Mouse (Mus musculus) embryonic facial prominence, embryonic 11.5 days (tissue): ENCODE measurements around the gene Nxnl1. TPM values are rescaled to one million over a fixed set of nuclear protein-coding genes. Genes with fewer than 3 reads are reported as not detected.

Experiments used
- ATAC-seq: fragments of 200-750 bp; cut with Nextera tagmentation; replicated peaks from 2 replicates; pipeline ENCODE4 v1.8.0; 2017; ENCODE audit warnings: low read depth; ENCODE audit not compliant: insufficient number of reproducible peaks, low FRiP score, low TSS enrichment
- DNase-seq: peaks from one replicate; pipeline ENCODE4 v3.0.0-alpha.2; 2015; ENCODE audit warnings: low spot score
- H3K27ac ChIP-seq: fragments of 300-500 bp; sonication (generic); replicated peaks from 2 replicates; pipeline ENCODE4 v1.5.1; 2014; ENCODE audit warnings: mild to moderate bottlenecking, low read depth, low read length, control low read depth
- H3K27me3 ChIP-seq: fragments of 300-500 bp; sonication (generic); 2 replicates; pipeline ENCODE4 v1.6.1; 2014; ENCODE audit warnings: mild to moderate bottlenecking, low read length, moderate library complexity, mixed read lengths; ENCODE audit not compliant: control insufficient read depth, insufficient read depth
- H3K36me3 ChIP-seq: fragments of 300-500 bp; sonication (generic); replicated peaks from 2 replicates; pipeline ENCODE4 v1.6.1; 2014; ENCODE audit warnings: low read depth, mild to moderate bottlenecking, low read length, moderate library complexity, mixed read lengths; ENCODE audit not compliant: control insufficient read depth, insufficient read depth
- H3K4me1 ChIP-seq: fragments of 300-500 bp; sonication (generic); 2 replicates; pipeline ENCODE4 v1.6.1; 2014; ENCODE audit warnings: low read length, mixed read lengths; ENCODE audit not compliant: control insufficient read depth, insufficient read depth
- H3K4me2 ChIP-seq: fragments of 300-500 bp; sonication (generic); 2 replicates; pipeline ENCODE4 v1.6.1; 2014; ENCODE audit warnings: low read depth, mild to moderate bottlenecking, control low read depth, low read length, moderate library complexity
- H3K4me3 ChIP-seq: fragments of 300-500 bp; sonication (generic); 2 replicates; pipeline ENCODE4 v1.5.1; 2014; ENCODE audit warnings: low read depth, low read length, control low read depth
- H3K9ac ChIP-seq: fragments of 300-500 bp; sonication (generic); replicated peaks from 2 replicates; pipeline ENCODE4 v1.6.1; 2014; ENCODE audit warnings: mild to moderate bottlenecking, control low read depth, low read length
- H3K9me3 ChIP-seq: fragments of 300-500 bp; sonication (generic); replicated peaks from 2 replicates; pipeline ENCODE4 v1.6.1; 2016; ENCODE audit warnings: mild to moderate bottlenecking, low read length, inconsistent platforms, mixed read lengths; ENCODE audit not compliant: control insufficient read depth
- WGBS: fragments of 180-500 bp; shearing (Covaris S2); extraction: QIAGEN DNeasy Blood & Tissue Kit; methylation state at CpG from one replicate; pipeline ENCODE4 v1.1.7; 2014; 5-methylcytosine and 5-hydroxymethylcytosine counted together
- polyA plus RNA-seq: library from polyadenylated mRNA; unstranded; fragments of >200 nt; fragmentation: Nextera tagmentation; extraction: Ambion mirVana; gene quantifications from 2 replicates; pipeline ENCODE4 v1.2.1, GENCODE M21; 2014

Nxnl1 gene
- polyA plus RNA-seq, 1 experiment from 2014 or later: not detected

DNA sequence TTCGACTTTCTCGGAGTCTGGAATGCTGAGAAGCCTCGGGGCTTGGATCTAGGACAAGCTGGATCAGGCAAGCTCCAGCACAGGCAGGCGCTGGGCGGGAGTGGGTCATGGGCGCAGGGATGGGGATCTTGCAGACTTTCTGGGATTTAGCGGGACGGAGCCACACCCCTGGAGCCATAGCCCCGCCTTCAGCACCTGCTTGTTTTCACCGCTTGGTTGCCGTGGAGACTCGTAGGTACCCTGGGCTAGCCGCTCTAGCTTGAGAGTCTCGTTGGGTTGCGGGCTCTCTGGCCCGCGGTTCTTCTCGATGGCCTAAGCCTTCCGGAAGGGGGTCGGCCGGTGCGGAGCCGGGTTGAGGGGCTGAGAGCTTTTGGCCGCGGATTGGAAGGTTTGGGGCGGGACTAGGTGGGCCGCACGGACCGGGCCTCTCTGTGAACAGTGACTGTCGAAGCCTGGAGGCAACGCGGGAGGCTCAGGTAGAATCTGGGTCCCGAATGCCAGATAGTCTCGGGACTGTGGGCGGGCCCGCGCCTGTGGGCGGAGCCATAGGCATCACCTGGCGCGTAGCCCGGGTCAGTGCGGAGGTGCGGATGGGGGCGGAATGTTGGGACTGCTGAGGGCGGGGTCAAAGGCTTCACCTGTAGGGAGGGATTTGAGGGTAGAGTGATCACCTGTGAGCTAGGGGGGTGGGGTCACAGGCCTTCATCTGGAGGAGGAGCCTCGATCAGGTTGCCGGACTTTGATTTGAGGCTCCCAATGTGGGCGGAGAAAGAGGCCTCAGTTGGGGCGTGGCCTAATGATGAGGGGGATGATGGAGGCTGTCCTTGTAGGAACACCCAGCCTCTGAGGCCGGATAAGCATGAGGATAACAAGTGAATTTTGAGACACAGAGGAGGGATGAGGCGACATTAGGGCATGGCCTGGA, 3.2 kb upstream of the Nxnl1 start:
- Histone ChIP-seq H3K4me3 (peak overlapping the region; percentile 59), H3K4me1 (no peaks in the 10 kb centered on the region; the same call in 1 of the 2 replicates), H3K27ac (0 out of 2 replicates have a peak overlapping the region, but pooled peaks have one; percentile 1), H3K9me3 (no peaks in the 10 kb centered on the region), H3K27me3 (peaks cover 5% of the 10 kb centered on the region), H3K36me3 (no peaks in the 10 kb centered on the region), H3K9ac (peak overlapping the region; percentile 32), H3K4me2 (peak overlapping the region; percentile 90)
- peak; percentile 74 for ATAC-seq
- under 1% methylated on average over 51 of the region's 51 CpGs for WGBS
- peak; percentile 93 for DNase-seq

GRCm38 (mm10) chr8:71568941-71569340, 2.5 kb upstream of the Nxnl1 start:
- DNase-seq: no peak
- no peak overlapping the region for H3K27ac ChIP-seq
- H3K4me2 ChIP-seq: peak overlapping the region; percentile 90
- peak overlapping the region; percentile 59 for H3K4me3 ChIP-seq
- no peaks in the 10 kb centered on the region; the same call in 1 of the 2 replicates for H3K4me1 ChIP-seq
- H3K27me3 ChIP-seq: peaks cover 5% of the 10 kb centered on the region
- peak overlapping the region; percentile 1; the same call in 1 of the 2 replicates for H3K9ac ChIP-seq
- H3K36me3 ChIP-seq: no peaks in the 10 kb centered on the region
- peaks cover 2% of the 10 kb centered on the region for H3K9me3 ChIP-seq
- 20% methylated on average over 6 of the region's 6 CpGs for WGBS
- ATAC-seq: no peak

DNA sequence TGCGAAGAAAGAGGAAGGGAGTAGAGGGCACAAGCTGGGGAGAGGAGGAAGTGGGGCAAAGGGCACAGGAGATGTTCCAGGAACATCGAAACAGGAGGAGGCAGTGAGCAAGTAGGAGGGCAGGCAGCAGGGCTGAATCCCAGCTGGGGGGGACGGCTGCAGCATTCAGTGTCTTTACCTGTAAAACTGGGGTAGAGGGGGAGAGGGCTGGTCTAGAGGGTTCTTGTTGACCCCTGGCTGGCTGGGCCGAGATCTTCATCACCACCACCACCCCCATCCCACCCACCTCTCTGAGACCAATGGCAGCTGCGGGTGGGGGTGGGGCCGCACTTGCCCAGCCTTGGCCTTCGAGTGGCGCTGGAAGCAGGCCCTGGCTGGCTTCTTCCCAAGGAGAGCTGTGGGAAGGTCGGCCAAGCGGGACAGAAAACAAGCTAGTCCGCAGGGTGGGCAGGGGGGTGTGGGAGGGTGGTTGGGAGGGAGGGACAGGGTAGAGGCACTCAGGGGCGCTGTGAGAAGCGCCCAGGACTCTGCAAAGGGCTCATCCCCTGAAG, 2.1 kb upstream of the Nxnl1 start, which contains the start of gene Slc27a1:
TSS of gene Slc27a1 (plus strand) at position 496 of the 551 bp plus-strand sequence.
- H3K36me3 ChIP-seq: no peaks in the 10 kb centered on the region
- no peak for DNase-seq
- no peak for ATAC-seq
- H3K9ac ChIP-seq: peak within 1 kb of the TSS; percentile 32
- H3K27ac ChIP-seq: 0 out of 2 replicates have a peak within 1 kb of the TSS, but pooled peaks have one; percentile 1
- peak within 1 kb of the TSS; percentile 90 for H3K4me2 ChIP-seq
- peaks cover 5% of the 10 kb centered on the region for H3K27me3 ChIP-seq
- H3K9me3 ChIP-seq: peaks cover 3% of the 10 kb centered on the region
- 12% methylated on average over 13 of the region's 13 CpGs for WGBS
- peak within 1 kb of the TSS; percentile 59 for H3K4me3 ChIP-seq
- H3K4me1 ChIP-seq: no peaks in the 10 kb centered on the region; the same call in 1 of the 2 replicates

DNA sequence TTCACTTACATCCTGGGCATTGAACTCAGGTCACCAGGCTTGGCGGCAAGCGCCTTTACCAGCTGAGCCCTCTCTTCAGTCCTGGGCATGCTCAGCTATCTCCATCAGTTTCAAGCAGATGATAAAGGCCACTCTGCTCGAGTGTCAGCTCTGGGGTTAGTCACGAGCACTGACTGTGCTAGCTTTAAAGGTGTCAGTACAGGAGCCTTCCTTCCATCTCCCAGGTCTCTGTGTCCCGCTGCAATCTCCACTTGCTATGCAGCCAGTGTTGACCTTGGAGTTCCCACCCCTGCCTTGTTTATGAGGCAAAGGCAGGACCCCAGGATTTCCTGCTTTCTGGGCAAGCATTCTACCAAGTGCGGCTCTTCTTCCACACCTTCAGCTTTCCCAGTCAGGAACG, 1.2 kb upstream of the Nxnl1 start:
- H3K27me3 ChIP-seq: peaks cover 9% of the 10 kb centered on the region
- H3K4me1 ChIP-seq: no peaks in the 10 kb centered on the region; the same call in 1 of the 2 replicates
- ATAC-seq: no peak
- H3K27ac ChIP-seq: no peak overlapping the region
- no peak overlapping the region for H3K4me2 ChIP-seq
- no peak overlapping the region for H3K4me3 ChIP-seq
- no peak overlapping the region for H3K9ac ChIP-seq
- peaks cover 3% of the 10 kb centered on the region for H3K9me3 ChIP-seq
- DNase-seq: no peak
- H3K36me3 ChIP-seq: no peaks in the 10 kb centered on the region
- WGBS: 76% methylated on average over 7 of the region's 7 CpGs

GRCm38 (mm10) chr8:71563992-71564391, 2.4 kb downstream of the Nxnl1 start:
- 0 out of 2 replicates have a peak, but pooled peaks cover under 1% of the 10 kb centered on the region for H3K4me1 ChIP-seq
- no peak for DNase-seq
- WGBS: 88% methylated on average over 4 of the region's 4 CpGs
- H3K27me3 ChIP-seq: peaks cover 41% of the 10 kb centered on the region
- H3K36me3 ChIP-seq: no peaks in the 10 kb centered on the region
- no peak overlapping the region for H3K4me2 ChIP-seq
- H3K9me3 ChIP-seq: peaks cover 3% of the 10 kb centered on the region
- ATAC-seq: no peak
- no peak overlapping the region for H3K27ac ChIP-seq
- no peak overlapping the region for H3K9ac ChIP-seq
- no peak overlapping the region for H3K4me3 ChIP-seq

DNA sequence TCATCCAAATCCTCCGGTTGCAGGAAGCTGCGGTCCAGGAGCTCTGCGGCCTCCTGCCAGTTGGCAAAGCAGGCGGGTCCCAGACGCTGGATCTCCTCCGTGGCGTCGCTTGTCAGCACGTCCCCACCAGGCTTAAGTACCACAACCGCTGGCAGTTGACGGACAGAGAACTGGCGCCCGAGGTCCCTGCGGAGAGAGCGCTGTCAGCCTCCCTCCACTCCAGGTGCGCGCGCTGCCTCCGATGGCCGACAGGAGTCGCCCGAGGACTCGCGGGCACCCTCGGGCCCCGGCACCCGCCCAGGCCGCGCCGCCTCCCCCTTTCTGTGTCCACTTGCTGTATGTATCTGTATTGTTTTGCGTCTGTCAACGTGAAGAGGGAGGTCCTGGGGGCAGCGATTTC, 3.6 kb downstream of the Nxnl1 start:
- H3K27ac ChIP-seq: no peak overlapping the region
- DNase-seq: peak; percentile 70
- no peaks in the 10 kb centered on the region for H3K36me3 ChIP-seq
- WGBS: under 1% methylated on average over 33 of the region's 33 CpGs
- peak overlapping the region; percentile 16; the same call in 1 of the 2 replicates for H3K4me3 ChIP-seq
- H3K4me2 ChIP-seq: peak overlapping the region; percentile 26
- no peak for ATAC-seq
- H3K9me3 ChIP-seq: peaks cover 3% of the 10 kb centered on the region
- peaks cover 6% of the 10 kb centered on the region; the same call in 1 of the 2 replicates for H3K4me1 ChIP-seq
- H3K27me3 ChIP-seq: peaks cover 48% of the 10 kb centered on the region
- H3K9ac ChIP-seq: no peak overlapping the region; the same call in 1 of the 2 replicates

DNA sequence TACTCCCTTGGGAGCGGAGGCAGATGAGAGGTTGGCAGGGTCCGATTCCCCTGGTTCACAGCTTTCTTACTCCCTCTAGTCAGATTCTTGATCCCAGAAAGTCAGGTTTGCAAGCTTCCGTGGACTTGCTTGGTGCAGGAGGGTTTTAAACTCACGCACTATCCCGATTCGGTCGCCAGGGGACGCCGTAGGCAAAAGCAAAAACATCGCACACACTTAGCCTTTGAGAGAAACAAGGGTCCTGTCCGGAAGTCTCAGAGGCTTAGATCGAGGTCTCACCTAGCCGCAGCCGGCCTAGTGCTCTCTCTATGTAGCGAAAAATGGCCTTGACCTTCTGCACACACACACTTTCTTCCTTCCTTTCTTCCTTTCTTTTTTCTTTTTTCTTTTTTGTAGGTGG, 5.0 kb downstream of the Nxnl1 start:
- no peak overlapping the region for H3K9ac ChIP-seq
- no peak overlapping the region for H3K4me2 ChIP-seq
- H3K9me3 ChIP-seq: peaks cover 3% of the 10 kb centered on the region
- peaks cover 61% of the 10 kb centered on the region for H3K27me3 ChIP-seq
- H3K36me3 ChIP-seq: no peaks in the 10 kb centered on the region
- DNase-seq (peak; percentile 81), ATAC-seq (no peak)
- H3K4me1 ChIP-seq: peaks cover 6% of the 10 kb centered on the region; the same call in 1 of the 2 replicates
- WGBS: 2% methylated on average over 15 of the region's 15 CpGs
- no peak overlapping the region for H3K4me3 ChIP-seq
- H3K27ac ChIP-seq: no peak overlapping the region
